Mouse (Mus musculus) CH12.LX (cell line): Measurements from ENCODE around the gene Rdh8.

Experiments
- CHD1 ChIP-seq: IDR thresholded peaks from 2 replicates; pipeline ENCODE4 v1.6.1; 2012; ENCODE audit warnings: low read depth, low read length, improper control_type of control experiment, inconsistent platforms
- CHD2 ChIP-seq: IDR thresholded peaks from 2 replicates; pipeline ENCODE4 v1.6.1; 2011; ENCODE audit warnings: low read length, improper control_type of control experiment
- CTCF ChIP-seq, 2 experiments: IDR thresholded peaks in 1 of 2; conservative IDR thresholded peaks in 1 of 2; 2 replicates each; pipeline ENCODE4 v1.5.1; 2011 to 2012; ENCODE audit warnings: low read depth in 2 of 2, low read length in 2 of 2, improper control_type of control experiment in 1 of 2, inconsistent platforms in 1 of 2, mild to moderate bottlenecking in 1 of 2, moderate library complexity in 1 of 2
- EP300 ChIP-seq: IDR thresholded peaks from 2 replicates; pipeline ENCODE4 v1.6.1; 2011; ENCODE audit warnings: low read length, improper control_type of control experiment
- ETS1 ChIP-seq: conservative IDR thresholded peaks from 2 replicates; pipeline ENCODE4 v1.6.1; 2012; ENCODE audit warnings: low read depth, mild to moderate bottlenecking, inconsistent platforms, low read length, improper control_type of control experiment, moderate library complexity
- MAFK ChIP-seq: IDR thresholded peaks from 2 replicates; pipeline ENCODE4 v1.6.1; 2011; ENCODE audit warnings: low read length, improper control_type of control experiment; ENCODE audit not compliant: insufficient replicate concordance
- MAZ ChIP-seq: IDR thresholded peaks from 2 replicates; pipeline ENCODE4 v1.6.1; 2012; ENCODE audit warnings: low read depth, mild to moderate bottlenecking, inconsistent platforms, low read length, improper control_type of control experiment, moderate library complexity
- MYC ChIP-seq: IDR thresholded peaks from 2 replicates; pipeline ENCODE4 v1.6.1; 2011; ENCODE audit warnings: low read depth, mild to moderate bottlenecking, improper control_type of control experiment, low read length
- POLR2A ChIP-seq: IDR thresholded peaks from 2 replicates; pipeline ENCODE4 v1.6.1; 2011; ENCODE audit warnings: low read depth, mild to moderate bottlenecking, improper control_type of control experiment, low read length
- SMC3 ChIP-seq: IDR thresholded peaks from 2 replicates; pipeline ENCODE4 v1.6.1; 2011; ENCODE audit warnings: low read depth, low read length, improper control_type of control experiment
- TCF12 ChIP-seq: IDR thresholded peaks from 2 replicates; pipeline ENCODE4 v1.6.1; 2014; ENCODE audit warnings: low read depth, mild to moderate bottlenecking, inconsistent platforms, low read length, improper control_type of control experiment
- UBTF ChIP-seq: IDR thresholded peaks from 2 replicates; pipeline ENCODE4 v1.6.1; 2012; ENCODE audit warnings: low read depth, mild to moderate bottlenecking, inconsistent platforms, low read length, improper control_type of control experiment, moderate library complexity
- ZC3H11A ChIP-seq: IDR thresholded peaks from 2 replicates; pipeline ENCODE4 v1.6.1; 2012; ENCODE audit warnings: low read depth, mild to moderate bottlenecking, inconsistent platforms, low read length, improper control_type of control experiment
- ZNF384 ChIP-seq: IDR thresholded peaks from 2 replicates; pipeline ENCODE4 v1.6.1; 2012; ENCODE audit warnings: low read depth, low read length, improper control_type of control experiment, inconsistent platforms

DNA sequence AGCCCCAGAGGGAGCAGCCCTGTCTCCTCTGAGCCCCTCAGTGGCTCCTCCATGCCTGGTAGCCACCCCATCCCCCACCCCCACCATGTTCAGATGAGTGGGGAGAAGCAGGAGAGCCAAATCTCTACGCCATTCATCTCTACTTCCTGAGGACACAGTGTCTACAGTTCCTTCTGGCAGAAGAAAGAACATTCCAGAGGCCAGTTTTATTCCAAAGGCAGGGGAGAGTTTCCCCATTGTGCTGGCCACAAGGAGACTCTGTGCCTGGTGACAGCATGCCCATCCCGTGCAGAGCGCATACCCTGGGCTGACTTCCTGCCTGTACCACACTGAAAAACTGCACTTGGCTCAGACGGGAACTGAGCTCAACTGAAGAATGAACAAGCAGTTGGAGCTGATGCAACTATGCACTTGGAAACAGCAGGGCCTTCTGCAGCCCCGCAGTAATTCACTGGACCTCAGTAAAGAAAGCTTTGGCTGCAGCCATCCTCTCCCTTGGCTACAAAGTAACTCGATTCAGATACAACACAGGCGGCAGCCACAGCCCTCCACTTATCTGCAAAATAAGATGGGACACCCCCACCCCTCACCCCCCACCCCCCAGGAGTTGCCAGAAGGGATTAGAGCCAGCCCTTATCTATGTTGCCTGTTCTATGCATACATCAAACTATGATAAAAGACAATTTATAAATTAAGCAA lies 24.0 kb upstream of the Rdh8 start:
- TF ChIP-seq CTCF (conservative IDR thresholded peaks at IDR 0.05 in 1 of 2, IDR thresholded peaks at IDR 0.05 in 1 of 2; ENCODE audit: low read depth in 2 of 2, low read length in 2 of 2) (no peak), POLR2A (no peak), ETS1 (no peak), CHD2 (no peak), MAZ (no peak), UBTF (no peak), MYC (no peak), ZC3H11A (no peak), SMC3 (no peak), CHD1 (no peak), EP300 (no peak), MAFK (no peak), TCF12 (no peak), ZNF384 (no peak)
